Mouse (Mus musculus) intestine, embryonic 15.5 days (tissue): ENCODE measurements around the gene Brpf1. TPM values are rescaled to one million over a fixed set of nuclear protein-coding genes. Genes with fewer than 3 reads are reported as not detected.
A peak's percentile ranks its signal among the peaks of the same experiment; 100 is the strongest.

Experiments used
- ATAC-seq: fragments of 200-750 bp; cut with Nextera tagmentation; 2 replicates; pipeline ENCODE4 v1.8.0; 2017; ENCODE audit warnings: moderate TSS enrichment, moderate library complexity
- H3K27ac ChIP-seq: fragments of 300-500 bp; sonication (generic); 2 replicates; pipeline ENCODE4 v1.5.1; 2015; ENCODE audit warnings: mild to moderate bottlenecking, inconsistent platforms
- H3K27me3 ChIP-seq: fragments of 300-500 bp; sonication (generic); replicated peaks from 2 replicates; pipeline ENCODE4 v1.6.1; 2015; ENCODE audit warnings: inconsistent platforms
- H3K36me3 ChIP-seq: fragments of 300-500 bp; sonication (generic); 2 replicates; pipeline ENCODE4 v1.6.1; 2015; ENCODE audit warnings: inconsistent platforms
- H3K4me1 ChIP-seq: fragments of 300-500 bp; sonication (generic); replicated peaks from 2 replicates; pipeline ENCODE4 v1.6.1; 2015; ENCODE audit warnings: inconsistent platforms
- H3K4me2 ChIP-seq: fragments of 300-500 bp; sonication (generic); replicated peaks from 2 replicates; pipeline ENCODE4 v1.6.1; 2015; ENCODE audit warnings: mild to moderate bottlenecking, inconsistent platforms
- H3K4me3 ChIP-seq: fragments of 300-500 bp; sonication (generic); replicated peaks from 2 replicates; pipeline ENCODE4 v1.5.1; 2015; ENCODE audit warnings: inconsistent platforms
- H3K9ac ChIP-seq: fragments of 300-500 bp; sonication (generic); 2 replicates; pipeline ENCODE4 v1.6.1; 2015; ENCODE audit warnings: inconsistent platforms
- H3K9me3 ChIP-seq: fragments of 300-500 bp; sonication (generic); 2 replicates; pipeline ENCODE4 v1.6.1; 2016; ENCODE audit warnings: inconsistent platforms
- WGBS: fragments of 180-500 bp; shearing (Covaris S2); methylation state at CpG from one replicate; pipeline ENCODE4 v1.1.7; 2015; 5-methylcytosine and 5-hydroxymethylcytosine counted together
- polyA plus RNA-seq: library from polyadenylated mRNA; unstranded; fragments of >200 nt; fragmentation: Nextera tagmentation; extraction: Ambion mirVana; gene quantifications from 2 replicates; pipeline ENCODE4 v1.2.1, GENCODE M21; 2015

Gene Brpf1
- polyA plus RNA-seq, 1 experiment from 2014 or later: 13.6 TPM

GRCm38 (mm10) chr6:113367574-113367973 lies 60.6 kb downstream of the Brpf1 start:
- no peak overlapping the region for H3K4me3 ChIP-seq
- H3K4me2 ChIP-seq: no peak overlapping the region
- H3K27me3 ChIP-seq: no peaks in the 10 kb centered on the region
- no peaks in the 10 kb centered on the region for H3K4me1 ChIP-seq
- 92% methylated on average over 1 of the region's 1 CpGs for WGBS
- no peaks in the 10 kb centered on the region for H3K9me3 ChIP-seq
- peaks cover 22% of the 10 kb centered on the region for H3K36me3 ChIP-seq
- H3K27ac ChIP-seq: no peak overlapping the region
- no peak overlapping the region for H3K9ac ChIP-seq
- ATAC-seq: no peak

- ATAC-seq: no peak
- H3K9ac ChIP-seq: no peak overlapping the region
- no peak overlapping the region for H3K27ac ChIP-seq
- H3K9me3 ChIP-seq: no peaks in the 10 kb centered on the region
- no peaks in the 10 kb centered on the region for H3K4me1 ChIP-seq
- WGBS: 86% methylated on average over 7 of the region's 7 CpGs
- H3K4me2 ChIP-seq: no peak overlapping the region
- no peaks in the 10 kb centered on the region for H3K27me3 ChIP-seq
- peaks cover 24% of the 10 kb centered on the region for H3K36me3 ChIP-seq
- no peak overlapping the region for H3K4me3 ChIP-seq
Observed at GRCm38 (mm10) chr6:113368124-113368523, 61.2 kb downstream of the Brpf1 start.

- Histone ChIP-seq H3K9ac (no peak overlapping the region), H3K9me3 (no peaks in the 10 kb centered on the region), H3K27me3 (no peaks in the 10 kb centered on the region), H3K4me3 (no peak overlapping the region), H3K4me2 (no peak overlapping the region), H3K4me1 (no peaks in the 10 kb centered on the region), H3K27ac (no peak overlapping the region), H3K36me3 (peaks cover 29% of the 10 kb centered on the region)
- WGBS: 85% methylated on average over 5 of the region's 5 CpGs
- ATAC-seq: no peak
Observed at GRCm38 (mm10) chr6:113368577-113368976, 61.6 kb downstream of the Brpf1 start.

GRCm38 (mm10) chr6:113370194-113370929 lies 63.4 kb downstream of the Brpf1 start:
- ATAC-seq: peak; percentile 76
- Histone ChIP-seq H3K36me3 (peaks cover 40% of the 10 kb centered on the region), H3K4me3 (no peak overlapping the region), H3K4me1 (no peaks in the 10 kb centered on the region), H3K9ac (no peak overlapping the region), H3K9me3 (no peaks in the 10 kb centered on the region), H3K4me2 (peak overlapping the region; percentile 15; the same call in 1 of the 2 replicates), H3K27ac (no peak overlapping the region), H3K27me3 (no peaks in the 10 kb centered on the region)
- WGBS: 82% methylated on average over 20 of the region's 20 CpGs

- Histone ChIP-seq H3K27me3 (no peaks in the 10 kb centered on the region), H3K9me3 (no peaks in the 10 kb centered on the region), H3K9ac (no peak overlapping the region), H3K4me1 (0 out of 2 replicates have a peak, but pooled peaks cover 3% of the 10 kb centered on the region), H3K27ac (no peak overlapping the region), H3K36me3 (peaks cover 46% of the 10 kb centered on the region), H3K4me2 (no peak overlapping the region), H3K4me3 (no peak overlapping the region)
- WGBS: 89% methylated on average over 4 of the region's 4 CpGs
- no peak for ATAC-seq
Observed at GRCm38 (mm10) chr6:113373491-113373890, 66.6 kb downstream of the Brpf1 start.

Other genes with a start within 250 kb of the Brpf1 start
- 67.2 and 70.0 TPM in 2 replicates for gene Setd5, start 229.8 kb upstream of the Brpf1 start, polyA plus RNA-seq
- gene Lhfpl4, start 111.8 kb upstream of the Brpf1 start, polyA plus RNA-seq: 1.7 and 2.3 TPM in 2 replicates
- gene Mtmr14, start 69.3 kb upstream of the Brpf1 start, polyA plus RNA-seq: 31.9 and 32.2 TPM in 2 replicates
- gene Cpne9, start 24.8 kb upstream of the Brpf1 start, polyA plus RNA-seq: 0.14 TPM in 1 of 2 replicates, not detected in the other
- gene Ogg1, start 19.8 kb downstream of the Brpf1 start, polyA plus RNA-seq: 11.3 and 13.3 TPM in 2 replicates
- 75.2 and 75.4 TPM in 2 replicates for gene Camk1, start 36.8 kb downstream of the Brpf1 start, polyA plus RNA-seq
- gene Tada3, start 70.7 kb downstream of the Brpf1 start, polyA plus RNA-seq: 41.3 and 44.0 TPM in 2 replicates
- gene Arpc4, start 71.0 kb downstream of the Brpf1 start, polyA plus RNA-seq: 414 and 427 TPM in 2 replicates
- gene Ttll3, start 82.1 kb downstream of the Brpf1 start, polyA plus RNA-seq: 3.7 and 4.1 TPM in 2 replicates
- 24.3 and 25.6 TPM in 2 replicates for gene Rpusd3, start 112.2 kb downstream of the Brpf1 start, polyA plus RNA-seq
- 11.8 and 12.8 TPM in 2 replicates for gene Cidec, start 128.6 kb downstream of the Brpf1 start, polyA plus RNA-seq
- 83.8 and 87.7 TPM in 2 replicates for gene Jagn1, start 135.4 kb downstream of the Brpf1 start, polyA plus RNA-seq
- 7.8 and 8.4 TPM in 2 replicates for gene Il17re, start 151.3 kb downstream of the Brpf1 start, polyA plus RNA-seq
- gene Il17rc, start 164.3 kb downstream of the Brpf1 start, polyA plus RNA-seq: 26.6 and 27.2 TPM in 2 replicates
- 21.9 and 22.7 TPM in 2 replicates for gene Creld1, start 176.2 kb downstream of the Brpf1 start, polyA plus RNA-seq
- gene Prrt3, start 194.8 kb downstream of the Brpf1 start, polyA plus RNA-seq: 0.43 and 0.45 TPM in 2 replicates
- 84.2 and 88.3 TPM in 2 replicates for gene Emc3, start 224.5 kb downstream of the Brpf1 start, polyA plus RNA-seq
- 9.6 and 10.3 TPM in 2 replicates for gene Fancd2, start 224.5 kb downstream of the Brpf1 start, polyA plus RNA-seq